Comparison of ENCODE assay signal across 33 mouse cellular contexts in genomic region chr15:99278271-99278670, GRCm38 (mm10). TPM values are rescaled to one million over a fixed set of nuclear protein-coding genes. Genes with fewer than 3 reads are reported as not detected.
DNase-seq lines count a peak whose midpoint lies in the region; ATAC-seq and TF ChIP-seq lines count a peak whose summit lies in the region.
"Had no signal": no experiment of that assay in that cellular context is flagged by ENCODE, and none has a peak within 500 bp of the region (broad histone marks: within the 10 kb centered on the region; RNA-seq: fewer than 3 reads in every experiment).

No protein-coding gene starts in this region.

- H3K4me1 ChIP-seq in forebrain, postnatal 0 days (ENCODE audit: insufficient read depth): no peaks in the 10 kb centered on the region
- H3K4me1 ChIP-seq in forebrain, embryonic 11.5 days (replicated peaks; ENCODE audit: control insufficient read depth, insufficient read depth, low read length): no peaks in the 10 kb centered on the region
- no peaks in the 10 kb centered on the region for H3K4me1 ChIP-seq in lung, embryonic 14.5 days (ENCODE audit: insufficient read depth)
- H3K4me1 ChIP-seq: forebrain, embryonic 10.5 days; liver, embryonic 13.5 days had no signal

- 84% methylated on average over 7 of the region's 7 CpGs for WGBS in forebrain, postnatal 0 days
- 88% methylated on average over 7 of the region's 7 CpGs for WGBS in forebrain, embryonic 11.5 days
- 78% methylated on average over 7 of the region's 7 CpGs for WGBS in lung, embryonic 14.5 days

- no peak overlapping the region for H3K4me2 ChIP-seq in forebrain, postnatal 0 days (ENCODE audit: low read depth)
- no peak overlapping the region for H3K4me2 ChIP-seq in forebrain, embryonic 11.5 days (ENCODE audit: low read depth, low read length, severe bottlenecking)
- no peak overlapping the region for H3K4me2 ChIP-seq in lung, embryonic 14.5 days
- H3K4me2 ChIP-seq: embryonic facial prominence, embryonic 13.5 days; kidney, embryonic 15.5 days; liver, embryonic 13.5 days; neural tube, embryonic 13.5 days had no signal

- H3K36me3 ChIP-seq in forebrain, postnatal 0 days (ENCODE audit: insufficient read depth): no peaks in the 10 kb centered on the region
- H3K36me3 ChIP-seq in forebrain, embryonic 11.5 days (ENCODE audit: control insufficient read depth, insufficient read depth, low read length): no peaks in the 10 kb centered on the region
- H3K36me3 ChIP-seq in lung, embryonic 14.5 days (ENCODE audit: insufficient read depth): no peaks in the 10 kb centered on the region
- H3K36me3 ChIP-seq: embryonic facial prominence, embryonic 13.5 days; forebrain, embryonic 10.5 days; hindbrain, embryonic 10.5 days; kidney, embryonic 15.5 days; liver, embryonic 13.5 days; neural tube, embryonic 13.5 days had no signal

- H3K9me3 ChIP-seq in forebrain, postnatal 0 days (ENCODE audit: low read length): no peaks in the 10 kb centered on the region
- no peaks in the 10 kb centered on the region for H3K9me3 ChIP-seq in forebrain, embryonic 11.5 days (ENCODE audit: control insufficient read depth, low read length)
- H3K9me3 ChIP-seq in lung, embryonic 14.5 days (ENCODE audit: low read depth, low read length): no peaks in the 10 kb centered on the region
- H3K9me3 ChIP-seq: embryonic facial prominence, embryonic 13.5 days; forebrain, embryonic 10.5 days; hindbrain, embryonic 10.5 days; kidney, embryonic 15.5 days; liver, embryonic 13.5 days; neural tube, embryonic 13.5 days had no signal

- ATAC-seq in forebrain, postnatal 0 days: no peak
- no peak for ATAC-seq in forebrain, embryonic 11.5 days (replicated peaks; ENCODE audit: low FRiP score)
- peak; percentile 38; the same call in 1 of the 2 replicates for ATAC-seq in lung, embryonic 14.5 days (ENCODE audit: insufficient read depth)
- 0 out of 2 replicates have a peak, but pooled peaks have one; percentile 10 for ATAC-seq in monocyte, adult 5-6 weeks (replicated peaks; ENCODE audit: insufficient number of reproducible peaks, low FRiP score, low TSS enrichment, poor library complexity, severe bottlenecking)
- ATAC-seq: activated CD4-positive, CD25-positive, alpha-beta regulatory T cell, adult 4 months; forebrain, embryonic 16.5 days; hindbrain, postnatal 0 days had no signal

- no peak for TF ChIP-seq CTCF in forebrain, postnatal 0 days (IDR thresholded peaks at IDR 0.05; ENCODE audit: low read depth)
- no peak for TF ChIP-seq CTCF in lung, embryonic 14.5 days (IDR thresholded peaks at IDR 0.05; ENCODE audit: low read depth)
- no peak for TF ChIP-seq CTCF in brain, embryonic 14.5 days (IDR thresholded peaks at IDR 0.05; ENCODE audit: borderline replicate concordance, extremely low read depth, insufficient read depth, insufficient read length)

- H3K4me3 ChIP-seq in forebrain, postnatal 0 days (ENCODE audit: low read depth, low read length): no peak overlapping the region
- H3K4me3 ChIP-seq in forebrain, embryonic 11.5 days (ENCODE audit: low read depth, low read length): no peak overlapping the region
- H3K4me3 ChIP-seq in lung, embryonic 14.5 days (ENCODE audit: low read depth, low read length): no peak overlapping the region
- H3K4me3 ChIP-seq: embryonic facial prominence, embryonic 13.5 days; forebrain, embryonic 10.5 days; hindbrain, embryonic 10.5 days; kidney, embryonic 15.5 days; layer of hippocampus, adult 2 months; liver, embryonic 13.5 days; neural tube, embryonic 13.5 days had no signal

- no peaks in the 10 kb centered on the region for H3K27me3 ChIP-seq in forebrain, postnatal 0 days (ENCODE audit: insufficient read depth, low read length)
- no peaks in the 10 kb centered on the region for H3K27me3 ChIP-seq in forebrain, embryonic 11.5 days (ENCODE audit: control insufficient read depth, insufficient read depth, low read length)
- no peaks in the 10 kb centered on the region for H3K27me3 ChIP-seq in lung, embryonic 14.5 days (ENCODE audit: insufficient read depth, low read length)
- H3K27me3 ChIP-seq: embryonic facial prominence, embryonic 13.5 days; kidney, embryonic 15.5 days; neural tube, embryonic 13.5 days had no signal

- DNase-seq in forebrain, postnatal 0 days: peak; percentile 8
- no peak for DNase-seq in forebrain, embryonic 11.5 days (ENCODE audit: low spot score)
- DNase-seq in lung, embryonic 14.5 days: peak; percentile 27
- DNase-seq in lung, postnatal 36 days: no peak
- DNase-seq in brain, embryonic 14.5 days (ENCODE audit: low read depth): peak; percentile 23
- no peak for DNase-seq in adrenal gland, adult 2 months
- DNase-seq in kidney, postnatal 10 days: no peak
- DNase-seq: adrenal gland, postnatal 10 days; cerebellum, adult 11 months; cerebellum, adult 9-10 months; heart, postnatal 14 days; kidney, adult 18-20 months; kidney, postnatal 36 days; liver, embryonic 13.5 days; lung, adult 18-20 months; lung, postnatal 10 days; midbrain, embryonic 14.5 days had no signal

- H3K9ac ChIP-seq in forebrain, postnatal 0 days: no peak overlapping the region
- no peak overlapping the region for H3K9ac ChIP-seq in forebrain, embryonic 11.5 days (ENCODE audit: low read length)
- H3K9ac ChIP-seq in lung, embryonic 14.5 days: no peak overlapping the region
- H3K9ac ChIP-seq: embryonic facial prominence, embryonic 13.5 days; kidney, embryonic 15.5 days; liver, embryonic 13.5 days; neural tube, embryonic 13.5 days had no signal

- no peak overlapping the region for H3K27ac ChIP-seq in forebrain, postnatal 0 days (ENCODE audit: low read depth, low read length)
- no peak overlapping the region for H3K27ac ChIP-seq in forebrain, embryonic 11.5 days (ENCODE audit: low read depth, low read length)
- no peak overlapping the region for H3K27ac ChIP-seq in lung, embryonic 14.5 days (ENCODE audit: low read depth)
- H3K27ac ChIP-seq: embryonic facial prominence, embryonic 13.5 days; forebrain, embryonic 10.5 days; hindbrain, embryonic 10.5 days; hindbrain, postnatal 0 days; kidney, embryonic 15.5 days; layer of hippocampus, adult 2 months; liver, embryonic 13.5 days; neural tube, embryonic 13.5 days had no signal

- no peak for TF ChIP-seq POLR2A in brain, embryonic 14.5 days (IDR thresholded peaks at IDR 0.05; ENCODE audit: borderline replicate concordance, extremely low read depth, insufficient read depth, insufficient read length, poor library complexity, severe bottlenecking)

RNA-seq across cellular contexts. Expression of gene Prpf40b, which starts 16.6 kb away (rescaled TPM):
- 110 and 116 TPM in 2 replicates for total RNA-seq in forebrain, postnatal 0 days (2014; rRNA removed)
- polyA plus RNA-seq in forebrain, postnatal 0 days (2015; fragmentation: Nextera tagmentation; extraction: Ambion mirVana): 69.1 and 89.7 TPM in 2 replicates
- polyA plus RNA-seq in forebrain, embryonic 11.5 days (2014; fragmentation: Nextera tagmentation; extraction: Ambion mirVana): 62.4 and 69.0 TPM in 2 replicates
- 48.3 and 59.1 TPM in 2 replicates for polyA plus RNA-seq in lung, embryonic 14.5 days (2014; fragmentation: Nextera tagmentation; extraction: Ambion mirVana)
- polyA plus RNA-seq in brain, embryonic 14.5 days (2012; rRNA removed): 180 and 198 TPM in 2 replicates
- 0.57 to 7.6 TPM (median 1.7 TPM) in 3 replicates for total RNA-seq in monocyte, adult 5-6 weeks (2017)
- total RNA-seq in adrenal gland, adult 2 months (2021): 10 to 100 TPM; 38.8 to 41.0 TPM
- polyA plus RNA-seq in adrenal gland, adult 2 months (2012; rRNA removed): 84.1 and 106 TPM in 2 replicates

RNA-seq across cellular contexts. Expression of gene Fam186b, which starts 17.4 kb away (rescaled TPM):
- 0.52 and 1.5 TPM in 2 replicates for total RNA-seq in forebrain, postnatal 0 days (2014; rRNA removed)
- 0.58 and 0.85 TPM in 2 replicates for polyA plus RNA-seq in forebrain, postnatal 0 days (2015; fragmentation: Nextera tagmentation; extraction: Ambion mirVana)
- 0.15 and 0.36 TPM in 2 replicates for polyA plus RNA-seq in forebrain, embryonic 11.5 days (2014; fragmentation: Nextera tagmentation; extraction: Ambion mirVana)
- polyA plus RNA-seq in lung, embryonic 14.5 days (2014; fragmentation: Nextera tagmentation; extraction: Ambion mirVana): 0.05 and 0.15 TPM in 2 replicates
- polyA plus RNA-seq in brain, embryonic 14.5 days (2012; rRNA removed): 0.28 and 0.36 TPM in 2 replicates
- not detected in 3 replicates for total RNA-seq in monocyte, adult 5-6 weeks (2017)
- 1 to 10 TPM; 1.4 to 3.1 TPM for total RNA-seq in adrenal gland, adult 2 months (2021)
- polyA plus RNA-seq in adrenal gland, adult 2 months (2012; rRNA removed): 1.1 and 1.6 TPM in 2 replicates
- total RNA-seq: common myeloid progenitor, adult 5-6 weeks; gastrocnemius, adult 8-10 months; gastrocnemius, postnatal 4 days; heart, postnatal 14 days; MEL had no signal
- polyA plus RNA-seq: heart, embryonic 14.5 days; limb, embryonic 11.5 days; liver, embryonic 13.5 days had no signal

RNA-seq across cellular contexts. Expression of gene Mcrs1, which starts 26.5 kb away (rescaled TPM):
- 231 and 250 TPM in 2 replicates for total RNA-seq in forebrain, postnatal 0 days (2014; rRNA removed)
- 242 and 258 TPM in 2 replicates for polyA plus RNA-seq in forebrain, postnatal 0 days (2015; fragmentation: Nextera tagmentation; extraction: Ambion mirVana)
- polyA plus RNA-seq in forebrain, embryonic 11.5 days (2014; fragmentation: Nextera tagmentation; extraction: Ambion mirVana): 194 and 204 TPM in 2 replicates
- 142 and 155 TPM in 2 replicates for polyA plus RNA-seq in lung, embryonic 14.5 days (2014; fragmentation: Nextera tagmentation; extraction: Ambion mirVana)
- 151 and 174 TPM in 2 replicates for polyA plus RNA-seq in brain, embryonic 14.5 days (2012; rRNA removed)
- total RNA-seq in monocyte, adult 5-6 weeks (2017): 41.0 to 47.6 TPM (median 47.0 TPM) in 3 replicates
- total RNA-seq in adrenal gland, adult 2 months (2021): 10 to 100 TPM; 28.5 to 43.5 TPM
- 55.1 and 63.5 TPM in 2 replicates for polyA plus RNA-seq in adrenal gland, adult 2 months (2012; rRNA removed)

RNA-seq across cellular contexts. Expression of gene Kcnh3, which starts 53.6 kb away (rescaled TPM):
- 22.9 and 435 TPM in 2 replicates for total RNA-seq in forebrain, postnatal 0 days (2014; rRNA removed)
- polyA plus RNA-seq in forebrain, postnatal 0 days (2015; fragmentation: Nextera tagmentation; extraction: Ambion mirVana): 7.7 and 8.2 TPM in 2 replicates
- polyA plus RNA-seq in forebrain, embryonic 11.5 days (2014; fragmentation: Nextera tagmentation; extraction: Ambion mirVana): 0.08 and 0.12 TPM in 2 replicates
- 0.37 and 0.60 TPM in 2 replicates for polyA plus RNA-seq in lung, embryonic 14.5 days (2014; fragmentation: Nextera tagmentation; extraction: Ambion mirVana)
- polyA plus RNA-seq in brain, embryonic 14.5 days (2012; rRNA removed): 3.0 and 6.6 TPM in 2 replicates
- not detected in 3 replicates for total RNA-seq in monocyte, adult 5-6 weeks (2017)
- under 1 TPM; 0.86 to 0.97 TPM for total RNA-seq in adrenal gland, adult 2 months (2021)
- 2.1 and 2.5 TPM in 2 replicates for polyA plus RNA-seq in adrenal gland, adult 2 months (2012; rRNA removed)
- total RNA-seq: gastrocnemius, adult 8-10 months had no signal
- polyA plus RNA-seq: activated CD4-positive, CD25-positive, alpha-beta regulatory T cell, adult 4 months; forebrain, embryonic 10.5 days had no signal

Comparison
In these comparisons a context has a peak if more than half of its experiments do, and no peak if none do; other contexts are left out.
1. DNase-seq: peak in forebrain, postnatal 0 days (single experiment), lung, embryonic 14.5 days (single experiment) and brain, embryonic 14.5 days (single experiment); none in forebrain, embryonic 11.5 days (single experiment), lung, postnatal 36 days (single experiment), adrenal gland, adult 2 months (single experiment) and kidney, postnatal 10 days (single experiment).
2. ATAC-seq: peak in lung, embryonic 14.5 days (single experiment) and monocyte, adult 5-6 weeks (single experiment); none in forebrain, postnatal 0 days (single experiment) and forebrain, embryonic 11.5 days (single experiment).